Mouse (Mus musculus) limb, embryonic 12.5 days (tissue): ENCODE measurements around the gene Mis18a. TPM values are rescaled to one million over a fixed set of nuclear protein-coding genes. Genes with fewer than 3 reads are reported as not detected.

Source experiments
- ATAC-seq: fragments of 200-750 bp; cut with Nextera tagmentation; 2 replicates; pipeline ENCODE4 v1.8.0; 2017; ENCODE audit warnings: low read depth, moderate TSS enrichment; ENCODE audit not compliant: insufficient number of reproducible peaks, insufficient read depth, low FRiP score, low TSS enrichment
- H3K27ac ChIP-seq: fragments of 300-500 bp; sonication (generic); 2 replicates; pipeline ENCODE4 v1.5.1; 2016; ENCODE audit warnings: mild to moderate bottlenecking, moderate library complexity
- H3K27me3 ChIP-seq: fragments of 300-500 bp; sonication (generic); 2 replicates; pipeline ENCODE4 v1.6.1; 2016; ENCODE audit warnings: mild to moderate bottlenecking, moderate library complexity
- H3K36me3 ChIP-seq: fragments of 300-500 bp; sonication (generic); 2 replicates; pipeline ENCODE4 v1.6.1; 2016; ENCODE audit warnings: mild to moderate bottlenecking, moderate library complexity
- H3K4me1 ChIP-seq: fragments of 300-500 bp; sonication (generic); replicated peaks from 2 replicates; pipeline ENCODE4 v1.6.1; 2016
- H3K4me2 ChIP-seq: fragments of 300-500 bp; sonication (generic); 2 replicates; pipeline ENCODE4 v1.6.1; 2016; ENCODE audit warnings: mild to moderate bottlenecking, moderate library complexity
- H3K4me3 ChIP-seq: fragments of 300-500 bp; sonication (generic); replicated peaks from 2 replicates; pipeline ENCODE4 v1.5.1; 2016; ENCODE audit warnings: mild to moderate bottlenecking
- H3K9ac ChIP-seq: fragments of 300-500 bp; sonication (generic); replicated peaks from 2 replicates; pipeline ENCODE4 v1.6.1; 2016; ENCODE audit warnings: mild to moderate bottlenecking, moderate library complexity
- H3K9me3 ChIP-seq: fragments of 300-500 bp; sonication (generic); 2 replicates; pipeline ENCODE4 v1.6.1; 2016; ENCODE audit warnings: mild to moderate bottlenecking, moderate library complexity
- WGBS: fragments of 180-500 bp; shearing (Covaris S2); methylation state at CpG from one replicate; pipeline ENCODE4 v1.1.7; 2016; 5-methylcytosine and 5-hydroxymethylcytosine counted together
- polyA plus RNA-seq: library from polyadenylated mRNA; unstranded; fragments of >200 nt; fragmentation: Nextera tagmentation; extraction: Ambion mirVana; gene quantifications from 2 replicates; pipeline ENCODE4 v1.2.1, GENCODE M21; 2016

The Mis18a gene
- polyA plus RNA-seq, 1 experiment from 2014 or later = 85.3 TPM

DNA sequence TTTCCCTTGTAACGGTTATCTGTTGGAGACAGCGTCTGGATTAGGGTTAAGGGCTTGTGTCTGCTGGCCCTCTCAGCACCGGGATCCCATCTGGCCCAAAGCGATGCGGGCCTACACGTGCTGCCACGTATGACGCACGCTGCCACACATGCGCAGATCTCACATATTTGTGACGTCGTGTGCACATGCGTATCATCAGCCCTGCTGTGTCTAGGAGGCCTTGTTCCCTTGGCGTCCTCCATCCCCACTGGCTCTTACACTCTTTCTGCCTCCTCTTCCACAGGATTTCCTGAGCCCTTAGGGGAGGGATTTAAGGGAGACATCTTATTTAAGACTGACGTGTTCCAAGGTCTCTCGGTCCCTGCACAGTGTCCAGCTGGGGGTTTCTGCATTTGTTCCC, 47.2 kb downstream of the Mis18a start:
- no peak overlapping the region for H3K4me2 ChIP-seq
- H3K27me3 ChIP-seq = no peaks in the 10 kb centered on the region
- no peak for ATAC-seq
- no peak overlapping the region for H3K9ac ChIP-seq
- no peaks in the 10 kb centered on the region for H3K9me3 ChIP-seq
- no peak overlapping the region for H3K27ac ChIP-seq
- H3K4me1 ChIP-seq = 0 out of 2 replicates have a peak, but pooled peaks cover 5% of the 10 kb centered on the region
- no peak overlapping the region for H3K4me3 ChIP-seq
- H3K36me3 ChIP-seq = no peaks in the 10 kb centered on the region
- 87% methylated on average over 16 of the region's 16 CpGs for WGBS

GRCm38 (mm10) chr16:90678820-90679219, 48.4 kb downstream of the Mis18a start:
- no peak overlapping the region for H3K9ac ChIP-seq
- no peaks in the 10 kb centered on the region for H3K27me3 ChIP-seq
- no peak overlapping the region for H3K4me3 ChIP-seq
- no peak overlapping the region for H3K27ac ChIP-seq
- 0 out of 2 replicates have a peak, but pooled peaks cover 5% of the 10 kb centered on the region for H3K4me1 ChIP-seq
- 89% methylated on average over 3 of the region's 3 CpGs for WGBS
- no peaks in the 10 kb centered on the region for H3K9me3 ChIP-seq
- H3K36me3 ChIP-seq = no peaks in the 10 kb centered on the region
- no peak overlapping the region for H3K4me2 ChIP-seq
- ATAC-seq = no peak

GRCm38 (mm10) chr16:90676920-90677574, 50.2 kb downstream of the Mis18a start:
- H3K9ac ChIP-seq = no peak overlapping the region
- peak overlapping the region; percentile 37; the same call in 1 of the 2 replicates for H3K27ac ChIP-seq
- no peaks in the 10 kb centered on the region for H3K9me3 ChIP-seq
- no peak for ATAC-seq
- H3K4me2 ChIP-seq = no peak overlapping the region
- H3K4me3 ChIP-seq = no peak overlapping the region
- no peaks in the 10 kb centered on the region for H3K27me3 ChIP-seq
- 0 out of 2 replicates have a peak, but pooled peaks cover 5% of the 10 kb centered on the region for H3K4me1 ChIP-seq
- H3K36me3 ChIP-seq = no peaks in the 10 kb centered on the region
- WGBS = 47% methylated on average over 20 of the region's 20 CpGs

GRCm38 (mm10) chr16:90674651-90675050, 52.6 kb downstream of the Mis18a start:
- 0 out of 2 replicates have a peak, but pooled peaks cover 5% of the 10 kb centered on the region for H3K4me1 ChIP-seq
- 93% methylated on average over 6 of the region's 6 CpGs for WGBS
- no peak overlapping the region for H3K4me2 ChIP-seq

DNA sequence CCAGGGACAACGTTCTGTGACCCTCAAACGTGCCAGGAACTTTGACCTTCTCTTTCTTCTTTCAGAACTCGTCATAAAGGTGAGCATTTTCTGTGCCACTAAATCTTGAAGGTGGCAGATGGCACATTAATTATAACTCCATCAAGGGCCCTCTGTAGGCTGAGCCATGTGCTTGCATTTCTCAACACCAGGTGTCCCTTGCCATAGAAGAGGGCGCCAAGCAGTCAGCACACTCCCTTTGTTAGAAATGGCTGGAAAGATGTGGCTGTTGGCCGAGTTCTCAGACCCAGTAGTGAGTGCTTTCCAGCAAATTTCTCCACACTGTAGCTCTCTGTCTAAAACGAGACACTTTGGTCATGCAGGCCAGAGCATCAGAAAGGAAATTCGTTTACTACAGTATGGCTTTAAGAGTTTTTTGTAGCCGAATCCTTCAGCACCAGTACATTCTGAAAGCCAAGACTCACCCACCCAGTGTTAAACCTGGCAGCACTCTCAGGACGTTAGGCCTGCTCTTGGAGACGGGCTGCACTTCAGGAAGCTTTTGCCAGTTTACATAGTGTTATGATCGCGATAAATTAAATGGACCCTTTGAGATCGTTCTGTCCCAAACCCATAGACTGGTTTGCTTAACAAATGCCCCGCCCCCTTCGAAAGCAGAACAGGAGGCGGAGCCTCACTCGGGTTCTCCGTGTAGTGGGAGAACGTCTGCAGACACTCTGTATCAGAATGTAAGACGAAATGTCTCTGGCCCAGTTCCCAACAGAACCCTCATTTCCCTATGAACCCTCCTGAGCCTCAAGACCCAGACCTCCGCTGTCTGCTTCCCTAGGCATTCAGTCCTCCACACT, 53.5 kb downstream of the Mis18a start:
- no peaks in the 10 kb centered on the region for H3K36me3 ChIP-seq
- H3K27ac ChIP-seq = no peak overlapping the region
- no peaks in the 10 kb centered on the region for H3K27me3 ChIP-seq
- no peak overlapping the region for H3K4me3 ChIP-seq
- no peak overlapping the region for H3K9ac ChIP-seq
- H3K9me3 ChIP-seq = no peaks in the 10 kb centered on the region
- 83% methylated on average over 21 of the region's 21 CpGs for WGBS
- H3K4me1 ChIP-seq = 0 out of 2 replicates have a peak, but pooled peaks cover 5% of the 10 kb centered on the region
- no peak overlapping the region for H3K4me2 ChIP-seq
- ATAC-seq = no peak

More at GRCm38 (mm10) chr16:90674651-90675050, 52.6 kb downstream of the Mis18a start:
- H3K9me3 ChIP-seq = no peaks in the 10 kb centered on the region
- no peak for ATAC-seq
- H3K4me3 ChIP-seq = no peak overlapping the region
- H3K27ac ChIP-seq = no peak overlapping the region
- H3K9ac ChIP-seq = no peak overlapping the region
- H3K36me3 ChIP-seq = no peaks in the 10 kb centered on the region
- no peaks in the 10 kb centered on the region for H3K27me3 ChIP-seq

Other genes starting within 250 kb of the Mis18a start
- not detected in 2 replicates for gene Mrap, start 10.8 kb upstream of the Mis18a start, polyA plus RNA-seq
- gene Urb1, start 83.0 kb upstream of the Mis18a start, polyA plus RNA-seq = 12.7 and 15.0 TPM in 2 replicates
- gene Eva1c, start 99.3 kb upstream of the Mis18a start, polyA plus RNA-seq = 2.0 and 2.2 TPM in 2 replicates
- gene Cfap298, start 207.7 kb upstream of the Mis18a start, polyA plus RNA-seq = 31.6 and 40.8 TPM in 2 replicates